Comparison of ENCODE assay signal across 16 mouse cellular contexts in the genomic region with DNA sequence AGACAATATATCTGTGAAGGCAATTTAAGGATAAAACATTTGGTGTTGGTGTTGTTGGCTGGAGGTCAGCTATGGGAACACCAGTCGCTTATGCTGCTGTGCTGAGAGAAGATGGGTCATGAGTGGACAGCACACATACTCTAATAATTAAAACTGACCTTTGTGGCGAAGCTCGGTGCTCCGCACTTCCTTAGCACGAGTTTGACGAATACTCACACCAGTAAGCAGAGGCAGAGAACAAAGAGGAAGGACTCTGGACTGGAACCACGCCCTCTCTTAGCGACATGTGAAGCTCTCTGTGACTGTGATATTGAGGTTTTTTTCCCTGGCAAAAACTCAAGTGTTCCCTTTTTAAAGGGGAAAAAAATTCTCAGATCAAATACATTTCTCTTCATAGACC. TPM values are rescaled to one million over a fixed set of nuclear protein-coding genes. Genes with fewer than 3 reads are reported as not detected.
"Had no signal": no experiment of that assay in that cellular context is flagged by ENCODE, and none has a peak within 500 bp of the region (broad histone marks: within the 10 kb centered on the region; RNA-seq: fewer than 3 reads in every experiment).

No protein-coding gene starts in this region.

- H3K27me3 ChIP-seq: limb, embryonic 12.5 days; liver, embryonic 13.5 days; neural tube, embryonic 12.5 days had no signal

- H3K36me3 ChIP-seq: limb, embryonic 12.5 days; liver, embryonic 13.5 days; midbrain, embryonic 10.5 days; neural tube, embryonic 12.5 days had no signal

- ATAC-seq: liver, postnatal 0 days had no signal

- H3K4me2 ChIP-seq: limb, embryonic 12.5 days; liver, embryonic 13.5 days; neural tube, embryonic 12.5 days had no signal

- H3K4me1 ChIP-seq: limb, embryonic 12.5 days; liver, embryonic 13.5 days; neural tube, embryonic 12.5 days had no signal

- H3K9me3 ChIP-seq: limb, embryonic 12.5 days; liver, embryonic 13.5 days; midbrain, embryonic 10.5 days; neural tube, embryonic 12.5 days had no signal

- H3K4me3 ChIP-seq: layer of hippocampus, adult 2 months; limb, embryonic 12.5 days; liver, embryonic 13.5 days; midbrain, embryonic 10.5 days; neural tube, embryonic 12.5 days had no signal

- H3K9ac ChIP-seq: limb, embryonic 12.5 days; liver, embryonic 13.5 days; liver, postnatal 0 days; neural tube, embryonic 12.5 days had no signal

- DNase-seq: kidney, adult 18-20 months; kidney, postnatal 10 days; kidney, postnatal 4 days; liver; liver, embryonic 13.5 days; liver, postnatal 0 days; lung, postnatal 14 days; midbrain, embryonic 14.5 days; right cerebral cortex, postnatal 25 days; thymus, adult 2 months; thymus, postnatal 25 days had no signal

- H3K27ac ChIP-seq: layer of hippocampus, adult 2 months; limb, embryonic 12.5 days; liver, embryonic 13.5 days; midbrain, embryonic 10.5 days; neural tube, embryonic 12.5 days had no signal

RNA-seq across cellular contexts. Expression of gene Scnn1g, which starts 20.5 kb away (rescaled TPM):
- polyA plus RNA-seq: liver, embryonic 13.5 days; liver, postnatal 0 days; midbrain, embryonic 14.5 days; small intestine, adult 2 months had no signal
